Mouse (Mus musculus) ovary, adult 10 weeks (tissue): ENCODE measurements around the gene Ubxn7. TPM values are rescaled to one million over a fixed set of nuclear protein-coding genes. Genes with fewer than 3 reads are reported as not detected.

Experiments used
- polyA plus RNA-seq: library from polyadenylated mRNA; stranded (reverse); fragments of 350-450 nt; fragmentation: Illumina TruSeq; extraction: RNeasy Lipid Tissue Mini Kit (QIAGEN cat#74804); gene quantifications from one replicate; pipeline ENCODE4 v1.2.3, GENCODE M21; 2014

Ubxn7 gene
- polyA plus RNA-seq: 97.0 TPM

GRCm38 (mm10) chr16:32332040-32332555 is at the start of gene Ubxn7:
Ubxn7 (plus strand) TSS chr16:32332257.

GRCm38 (mm10) chr16:32400267-32400666 is 68.2 kb downstream of the Ubxn7 start, which contains the start of gene Tm4sf19:
Tm4sf19 (plus strand) TSS chr16:32400506.

GRCm38 (mm10) chr16:32419517-32420483 is 87.7 kb downstream of the Ubxn7 start, which contains the start of gene Tctex1d2:
Tctex1d2 (plus strand) TSS chr16:32419702.

GRCm38 (mm10) chr16:32430474-32431046 is 98.5 kb downstream of the Ubxn7 start, which contains the start of gene Pcyt1a:
Pcyt1a (plus strand) TSS chr16:32430921.

Other genes starting within 250 kb of the Ubxn7 start
- 74.8 TPM for gene Pigx, start 232.5 kb upstream of the Ubxn7 start, polyA plus RNA-seq
- 24.4 TPM for gene Cep19, start 232.5 kb upstream of the Ubxn7 start, polyA plus RNA-seq
- 0.94 TPM for gene Nrros, start 166.7 kb upstream of the Ubxn7 start, polyA plus RNA-seq
- not detected for gene Bex6, start 152.4 kb upstream of the Ubxn7 start, polyA plus RNA-seq
- 51.2 TPM for gene Fbxo45, start 85.1 kb upstream of the Ubxn7 start, polyA plus RNA-seq
- gene Wdr53, start 85.0 kb upstream of the Ubxn7 start, polyA plus RNA-seq: 6.6 TPM
- not detected for gene Smco1, start 60.8 kb upstream of the Ubxn7 start, polyA plus RNA-seq
- gene Rnf168, start 54.8 kb upstream of the Ubxn7 start, polyA plus RNA-seq: 65.1 TPM
- gene Tm4sf19, start 68.2 kb downstream of the Ubxn7 start, polyA plus RNA-seq: not detected
- 41.7 TPM for gene Tctex1d2, start 87.4 kb downstream of the Ubxn7 start, polyA plus RNA-seq
- gene Pcyt1a, start 98.7 kb downstream of the Ubxn7 start, polyA plus RNA-seq: 45.4 TPM
- gene Slc51a, start 155.6 kb downstream of the Ubxn7 start, polyA plus RNA-seq: not detected
- not detected for gene Zdhhc19, start 164.0 kb downstream of the Ubxn7 start, polyA plus RNA-seq